Mouse (Mus musculus) forebrain, embryonic 10.5 days (tissue): ENCODE data around the gene Brwd1. TPM values are rescaled to one million over a fixed set of nuclear protein-coding genes. Genes with fewer than 3 reads are reported as not detected.
A peak's percentile ranks its signal among the peaks of the same experiment; 100 is the strongest.
"Not testable (repeated sequence)": the region's sequence is repeated elsewhere in the genome, so short reads cannot be mapped to it uniquely, and the experiment has no call there.

ENCODE experiments used
- DNase-seq: peaks from one replicate; pipeline ENCODE4 v3.0.0-alpha.2; 2017; ENCODE audit warnings: low spot score; ENCODE audit errors: extremely low spot score
- H3K27ac ChIP-seq: fragments of 300-500 bp; sonication (generic); 2 replicates; pipeline ENCODE4 v1.5.1; 2016; ENCODE audit warnings: mild to moderate bottlenecking
- H3K27me3 ChIP-seq: fragments of 300-500 bp; sonication (generic); 2 replicates; pipeline ENCODE4 v1.6.1; 2016; ENCODE audit warnings: mild to moderate bottlenecking; ENCODE audit not compliant: poor library complexity, severe bottlenecking
- H3K36me3 ChIP-seq: fragments of 300-500 bp; sonication (generic); replicated peaks from 2 replicates; pipeline ENCODE4 v1.6.1; 2016; ENCODE audit warnings: mild to moderate bottlenecking, moderate library complexity
- H3K4me1 ChIP-seq: fragments of 300-500 bp; sonication (generic); 2 replicates; pipeline ENCODE4 v1.6.1; 2016
- H3K4me3 ChIP-seq: fragments of 300-500 bp; sonication (generic); 2 replicates; pipeline ENCODE4 v1.5.1; 2016; ENCODE audit warnings: mild to moderate bottlenecking, moderate library complexity
- H3K9me3 ChIP-seq: fragments of 300-500 bp; sonication (generic); 2 replicates; pipeline ENCODE4 v1.6.1; 2016; ENCODE audit warnings: mild to moderate bottlenecking, moderate library complexity
- WGBS: fragments of 180-500 bp; shearing (Covaris S2); methylation state at CpG from one replicate; pipeline ENCODE4 v1.1.7; 2016; 5-methylcytosine and 5-hydroxymethylcytosine counted together
- polyA plus RNA-seq: library from polyadenylated mRNA; unstranded; fragments of >200 nt; fragmentation: Nextera tagmentation; extraction: Ambion mirVana; gene quantifications from 2 replicates; pipeline ENCODE4 v1.2.1, GENCODE M21; 2016

Brwd1 gene
- polyA plus RNA-seq, 1 experiment from 2014 or later, result 143 TPM

- Histone ChIP-seq H3K4me1 (peaks cover 19% of the 10 kb centered on the region), H3K36me3 (peaks cover 60% of the 10 kb centered on the region)
- DNase-seq, H3K9me3 ChIP-seq, H3K27me3 ChIP-seq, H3K4me3 ChIP-seq, H3K27ac ChIP-seq: not testable (repeated sequence)
- 91% methylated on average over 4 of the region's 4 CpGs for WGBS
Measured at GRCm38 (mm10) chr16:95994576-95994975, 87.8 kb downstream of the Brwd1 start.

DNA sequence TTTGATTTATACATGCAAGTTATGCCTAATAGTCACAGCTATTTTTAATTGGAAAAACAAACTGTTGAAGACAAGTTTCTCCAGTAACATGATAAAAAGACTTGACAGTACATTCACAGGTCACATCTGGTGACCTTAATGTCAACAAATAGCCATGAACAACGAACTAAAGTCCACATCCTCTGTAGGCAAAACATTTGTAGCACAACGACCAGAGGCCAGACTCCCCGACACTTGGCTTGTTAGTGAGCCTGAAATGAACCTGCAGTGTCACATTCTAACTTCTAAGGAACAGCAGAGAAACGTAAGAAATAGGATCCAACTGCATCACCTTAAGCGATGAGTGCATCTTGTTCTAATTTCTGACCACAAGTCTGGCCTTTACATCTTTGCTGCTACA lies 89.7 kb downstream of the Brwd1 start:
- peaks cover 59% of the 10 kb centered on the region for H3K36me3 ChIP-seq
- 74% methylated on average over 5 of the region's 5 CpGs for WGBS

GRCm38 (mm10) chr16:95991122-95991900 lies 91.0 kb downstream of the Brwd1 start:
- Histone ChIP-seq H3K4me1 (peaks cover 19% of the 10 kb centered on the region), H3K27ac (peak overlapping the region; percentile 92), H3K36me3 (peaks cover 59% of the 10 kb centered on the region), H3K9me3 (no peaks in the 10 kb centered on the region), H3K4me3 (peak overlapping the region; percentile 84), H3K27me3 (no peaks in the 10 kb centered on the region)
- WGBS, result 11% methylated on average over 10 of the region's 10 CpGs
- DNase-seq, result no peak

More for the DNA sequence above, 89.7 kb downstream of the Brwd1 start:
- Histone ChIP-seq H3K9me3 (no peaks in the 10 kb centered on the region), H3K27me3 (no peaks in the 10 kb centered on the region), H3K4me1 (peaks cover 19% of the 10 kb centered on the region), H3K4me3 (no peak overlapping the region), H3K27ac (no peak overlapping the region)
- DNase-seq, result no peak

- WGBS, result under 1% methylated on average over 62 of the region's 62 CpGs
- Histone ChIP-seq H3K27ac (peak within 1 kb of the TSS; percentile 92), H3K27me3 (no peaks in the 10 kb centered on the region), H3K9me3 (no peaks in the 10 kb centered on the region), H3K4me1 (peaks cover 19% of the 10 kb centered on the region), H3K4me3 (peak within 1 kb of the TSS; percentile 84), H3K36me3 (peaks cover 56% of the 10 kb centered on the region)
- peak; percentile 94 for DNase-seq
Measured at GRCm38 (mm10) chr16:95990462-95991121, 91.7 kb downstream of the Brwd1 start, which contains the start of gene Psmg1. Gene Psmg1, minus strand, starts transcription at chr16:95990960.

DNA sequence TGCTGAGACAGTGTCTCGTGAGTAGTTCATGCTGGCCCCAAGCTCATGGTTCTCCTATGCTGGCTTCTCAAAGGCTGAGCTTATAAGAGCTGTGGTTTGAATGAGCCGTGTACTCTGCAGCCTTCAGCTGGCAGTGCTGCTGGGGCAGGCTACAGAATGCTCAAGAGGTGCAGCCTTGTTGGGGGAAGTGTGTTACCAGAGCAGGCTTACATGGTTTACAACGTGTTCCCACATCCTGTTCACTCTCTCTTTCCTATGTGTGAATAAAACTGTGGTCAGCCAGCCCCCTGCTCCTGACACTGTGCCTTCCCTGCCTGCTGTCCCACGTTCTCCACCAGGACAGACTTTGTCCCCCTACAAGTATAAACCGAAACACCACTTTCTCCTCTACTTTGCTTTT lies 97.4 kb downstream of the Brwd1 start:
- 88% methylated on average over 5 of the region's 5 CpGs for WGBS
- Histone ChIP-seq H3K27me3 (no peaks in the 10 kb centered on the region), H3K27ac (no peak overlapping the region), H3K36me3 (peaks cover 81% of the 10 kb centered on the region), H3K4me1 (peaks cover 3% of the 10 kb centered on the region), H3K4me3 (no peak overlapping the region), H3K9me3 (no peaks in the 10 kb centered on the region)
- no peak for DNase-seq

DNA sequence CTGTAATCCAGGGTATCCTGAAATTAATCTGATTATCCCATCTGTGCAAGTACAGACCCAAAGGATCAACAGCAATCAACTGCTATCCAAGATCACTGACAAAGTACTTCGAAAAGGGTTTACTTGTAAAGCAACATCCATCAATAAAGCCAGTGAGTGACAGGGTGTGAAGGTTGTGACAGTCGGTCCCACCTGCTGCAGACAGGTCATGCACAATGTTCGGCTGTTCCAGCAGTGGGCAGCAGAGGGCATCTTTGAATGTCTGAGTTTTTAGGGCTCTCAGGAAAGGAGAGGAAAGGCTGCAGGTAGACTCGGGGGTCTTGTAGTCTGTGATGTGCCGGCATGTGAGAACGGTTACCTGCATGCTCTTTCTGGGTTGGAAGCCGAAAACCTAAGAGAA lies 98.7 kb downstream of the Brwd1 start:
- Histone ChIP-seq H3K27me3 (no peaks in the 10 kb centered on the region), H3K4me3 (no peak overlapping the region), H3K9me3 (no peaks in the 10 kb centered on the region), H3K4me1 (no peaks in the 10 kb centered on the region), H3K27ac (no peak overlapping the region), H3K36me3 (peaks cover 87% of the 10 kb centered on the region)
- 87% methylated on average over 7 of the region's 7 CpGs for WGBS
- no peak for DNase-seq

- Histone ChIP-seq H3K4me3 (no peak overlapping the region), H3K36me3 (no peaks in the 10 kb centered on the region), H3K9me3 (no peaks in the 10 kb centered on the region), H3K27ac (no peak overlapping the region), H3K4me1 (no peaks in the 10 kb centered on the region), H3K27me3 (no peaks in the 10 kb centered on the region)
- WGBS, result 85% methylated on average over 2 of the region's 2 CpGs
- DNase-seq, result no peak
Measured at GRCm38 (mm10) chr16:95970841-95971240, 111.5 kb downstream of the Brwd1 start.

- DNase-seq, result no peak
- 92% methylated on average over 11 of the region's 11 CpGs for WGBS
- H3K4me3 ChIP-seq, result no peak overlapping the region
- H3K27me3 ChIP-seq, result no peaks in the 10 kb centered on the region
- no peaks in the 10 kb centered on the region for H3K9me3 ChIP-seq
- H3K27ac ChIP-seq, result no peak overlapping the region
- no peaks in the 10 kb centered on the region for H3K36me3 ChIP-seq
- H3K4me1 ChIP-seq, result peaks cover 7% of the 10 kb centered on the region
Measured at GRCm38 (mm10) chr16:95967455-95967854, 114.9 kb downstream of the Brwd1 start.

DNA sequence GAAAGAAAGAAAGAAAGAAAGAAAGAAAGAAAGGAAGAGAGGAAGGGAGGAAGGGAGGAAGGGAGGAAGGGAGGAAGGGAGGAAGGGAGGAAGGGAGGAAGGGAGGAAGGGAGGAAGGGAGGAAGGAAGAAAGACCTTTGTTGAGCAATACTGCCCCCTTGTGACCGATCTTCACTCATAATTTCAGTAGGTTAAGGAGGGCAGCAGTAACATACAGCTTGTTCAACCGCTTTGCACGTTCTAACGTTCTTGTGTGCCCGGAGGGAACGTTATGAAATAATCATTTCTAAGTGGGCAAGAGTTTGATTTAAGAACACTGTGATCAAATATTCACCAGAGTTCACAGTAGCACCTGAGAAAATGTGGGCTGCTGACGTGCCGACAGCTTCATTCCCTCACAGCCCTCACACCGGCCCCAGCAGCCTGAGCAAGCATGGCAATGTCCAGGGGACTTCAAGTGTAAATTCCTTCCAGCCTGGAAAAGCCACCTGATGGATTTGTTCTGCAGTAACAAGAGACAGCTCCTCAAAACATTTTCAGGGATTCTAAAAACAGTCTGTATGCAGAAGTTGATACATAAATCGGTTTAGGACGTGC lies 117.8 kb downstream of the Brwd1 start:
- DNase-seq, result no peak
- WGBS, result 61% methylated on average over 11 of the region's 11 CpGs
- no peak overlapping the region for H3K27ac ChIP-seq
- no peaks in the 10 kb centered on the region for H3K36me3 ChIP-seq
- H3K9me3 ChIP-seq, result no peaks in the 10 kb centered on the region
- H3K4me1 ChIP-seq, result peaks cover 7% of the 10 kb centered on the region
- H3K4me3 ChIP-seq, result no peak overlapping the region
- no peaks in the 10 kb centered on the region for H3K27me3 ChIP-seq

GRCm38 (mm10) chr16:95961484-95961883 lies 120.8 kb downstream of the Brwd1 start:
- H3K9me3 ChIP-seq, H3K4me3 ChIP-seq, DNase-seq, H3K36me3 ChIP-seq, H3K27me3 ChIP-seq, H3K4me1 ChIP-seq, H3K27ac ChIP-seq: not testable (repeated sequence)
- WGBS, result 82% methylated on average over 1 of the region's 1 CpGs

GRCm38 (mm10) chr16:95960689-95961088 lies 121.6 kb downstream of the Brwd1 start:
- not testable (repeated sequence) for DNase-seq, H3K27me3 ChIP-seq, H3K27ac ChIP-seq, H3K9me3 ChIP-seq, H3K4me1 ChIP-seq, H3K36me3 ChIP-seq, H3K4me3 ChIP-seq
- WGBS, result 93% methylated on average over 2 of the region's 2 CpGs

- WGBS, result 91% methylated on average over 8 of the region's 8 CpGs
Measured at GRCm38 (mm10) chr16:95958080-95958479, 124.2 kb downstream of the Brwd1 start.

DNA sequence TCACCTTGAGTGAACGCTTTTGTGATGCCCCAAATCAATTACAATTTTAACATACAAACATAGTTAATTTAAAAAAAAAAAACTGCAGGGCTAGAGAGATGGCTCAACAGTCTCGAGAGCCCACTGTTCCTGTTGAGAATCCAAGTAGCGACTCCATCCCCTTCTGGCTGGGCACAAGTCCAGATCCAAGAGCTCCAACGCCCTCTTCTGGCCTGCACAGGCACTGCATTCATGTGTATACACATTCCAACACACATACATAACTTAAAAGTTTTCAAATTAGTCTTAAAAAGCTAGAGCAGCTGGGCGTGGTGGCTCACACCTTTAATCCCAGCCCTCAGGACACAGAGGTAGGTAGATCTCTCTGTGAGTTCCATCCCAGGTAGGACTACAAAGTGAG lies 125.7 kb downstream of the Brwd1 start:
- DNase-seq, result no peak
- no peak overlapping the region for H3K4me3 ChIP-seq
- H3K27me3 ChIP-seq, result no peaks in the 10 kb centered on the region
- H3K4me1 ChIP-seq, result no peaks in the 10 kb centered on the region
- no peaks in the 10 kb centered on the region for H3K9me3 ChIP-seq
- no peaks in the 10 kb centered on the region for H3K36me3 ChIP-seq
- no peak overlapping the region for H3K27ac ChIP-seq
- 68% methylated on average over 5 of the region's 5 CpGs for WGBS

More at GRCm38 (mm10) chr16:95958080-95958479, 124.2 kb downstream of the Brwd1 start:
- Histone ChIP-seq H3K4me3 (no peak overlapping the region), H3K9me3 (no peaks in the 10 kb centered on the region), H3K27me3 (no peaks in the 10 kb centered on the region), H3K36me3 (no peaks in the 10 kb centered on the region), H3K4me1 (peaks cover 5% of the 10 kb centered on the region), H3K27ac (no peak overlapping the region)
- no peak for DNase-seq
